In the genomic region with DNA sequence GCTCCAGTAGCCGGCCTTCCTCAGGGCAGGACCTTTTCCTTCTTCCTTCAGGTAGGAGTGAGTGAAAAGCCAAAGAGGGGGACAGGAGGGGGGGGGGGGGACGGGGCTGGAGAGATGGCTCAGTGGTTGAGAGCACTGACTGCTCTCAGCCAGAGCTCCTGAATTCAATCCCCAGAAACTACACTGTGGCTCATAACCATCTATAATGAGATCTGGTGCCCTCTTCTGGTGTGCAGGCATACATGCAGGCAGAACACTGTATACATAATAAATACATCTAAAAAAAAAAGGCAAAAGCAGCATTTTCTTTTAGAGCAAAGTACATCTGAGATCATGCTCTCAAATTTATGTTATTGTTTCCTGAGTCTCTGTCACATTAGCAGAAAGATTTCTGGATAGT, we compare ENCODE assay signal across 16 mouse cellular contexts.
A peak's percentile ranks its signal among the peaks of the same experiment; 100 is the strongest.
DNase-seq lines count a peak whose midpoint lies in the region; ATAC-seq and TF ChIP-seq lines count a peak whose summit lies in the region.
"Had no signal": no experiment of that assay in that cellular context is flagged by ENCODE, and none has a peak within 500 bp of the region (broad histone marks: within the 10 kb centered on the region; RNA-seq: fewer than 3 reads in every experiment).

No protein-coding gene starts in this region.

- no peak overlapping the region for H3K4me3 ChIP-seq in heart, adult 2 months
- no peak overlapping the region for H3K4me3 ChIP-seq in lung, embryonic 14.5 days (ENCODE audit: low read depth, low read length)
- H3K4me3 ChIP-seq in lung, adult 2 months (replicated peaks; ENCODE audit: extremely low read depth, low read depth, low read length), result no peak overlapping the region
- H3K4me3 ChIP-seq in forebrain, embryonic 16.5 days (replicated peaks; ENCODE audit: low read length), result no peak overlapping the region
- no peak overlapping the region for H3K4me3 ChIP-seq in stomach, postnatal 0 days (ENCODE audit: low read depth, low read length)
- H3K4me3 ChIP-seq: liver, embryonic 13.5 days; myocyte had no signal

- H3K79me2 ChIP-seq in heart, adult 2 months (replicated peaks; ENCODE audit: control insufficient read depth, insufficient read depth, low read length), result no peaks in the 10 kb centered on the region

- H3K9me3 ChIP-seq in lung, embryonic 14.5 days (ENCODE audit: low read depth, low read length), result no peaks in the 10 kb centered on the region
- H3K9me3 ChIP-seq in forebrain, embryonic 16.5 days (ENCODE audit: control insufficient read depth, low read length), result no peaks in the 10 kb centered on the region
- H3K9me3 ChIP-seq in stomach, postnatal 0 days (ENCODE audit: control insufficient read depth, low read length), result no peaks in the 10 kb centered on the region
- H3K9me3 ChIP-seq: liver, embryonic 13.5 days had no signal

- 74% methylated on average over 2 of the region's 2 CpGs for WGBS in heart, adult 2 months
- WGBS in lung, embryonic 14.5 days, result 72% methylated on average over 1 of the region's 2 CpGs
- WGBS in lung, adult 2 months, result 76% methylated on average over 1 of the region's 2 CpGs
- WGBS in forebrain, embryonic 16.5 days, result 76% methylated on average over 1 of the region's 2 CpGs
- 50% methylated on average over 1 of the region's 2 CpGs for WGBS in stomach, postnatal 0 days

- H3K4me1 ChIP-seq in heart, adult 2 months (ENCODE audit: control insufficient read depth, insufficient read depth, low read length), result no peaks in the 10 kb centered on the region
- no peaks in the 10 kb centered on the region for H3K4me1 ChIP-seq in lung, embryonic 14.5 days (ENCODE audit: insufficient read depth)
- H3K4me1 ChIP-seq in lung, adult 2 months (ENCODE audit: control insufficient read depth, insufficient read depth, low read length), result no peaks in the 10 kb centered on the region
- H3K4me1 ChIP-seq in forebrain, embryonic 16.5 days (replicated peaks; ENCODE audit: control insufficient read depth, insufficient read depth, low read length), result no peaks in the 10 kb centered on the region
- H3K4me1 ChIP-seq in stomach, postnatal 0 days (replicated peaks; ENCODE audit: control insufficient read depth, insufficient read depth), result no peaks in the 10 kb centered on the region
- H3K4me1 ChIP-seq: liver, embryonic 13.5 days had no signal

- H3K9ac ChIP-seq in heart, adult 2 months (ENCODE audit: low read depth, low read length), result no peak overlapping the region
- H3K9ac ChIP-seq in lung, embryonic 14.5 days, result no peak overlapping the region
- no peak overlapping the region for H3K9ac ChIP-seq in forebrain, embryonic 16.5 days (replicated peaks; ENCODE audit: low read depth, low read length)
- no peak overlapping the region for H3K9ac ChIP-seq in stomach, postnatal 0 days (ENCODE audit: low read length)
- H3K9ac ChIP-seq: liver, embryonic 13.5 days had no signal

- no peak for TF ChIP-seq EP300 in heart, adult 2 months (IDR thresholded peaks at IDR 0.05; ENCODE audit: insufficient read depth, low read depth, low read length)
- TF ChIP-seq EP300 in stomach, postnatal 0 days (optimal IDR thresholded peaks at IDR 0.05), result no peak

- DNase-seq in heart, adult 2 months, result no peak
- no peak for DNase-seq in heart, adult 18-20 months
- DNase-seq in lung, embryonic 14.5 days, result no peak
- DNase-seq in lung, adult 2 months, result no peak
- DNase-seq in stomach, postnatal 0 days (ENCODE audit: low spot score), result no peak
- DNase-seq in urinary bladder, adult 2 months (ENCODE audit: low spot score), result no peak
- DNase-seq in left cerebral cortex, adult 11 months (ENCODE audit: low spot score), result no peak
- DNase-seq: B cell, adult 2 months; cerebellum, postnatal 14 days; heart, postnatal 14 days; kidney, adult 18-20 months; liver, embryonic 13.5 days; spleen, adult 18-20 months had no signal

- no peak for ATAC-seq in lung, embryonic 14.5 days (ENCODE audit: insufficient read depth)
- ATAC-seq in forebrain, embryonic 16.5 days, result peak; percentile 65
- no peak for ATAC-seq in stomach, postnatal 0 days (ENCODE audit: low FRiP score, low TSS enrichment)

- intact Hi-C loops in heart, adult 2 months (cut with DNase I), result loop anchor here (10.0 kb wide), 1 partner anchor 874 kb away; no protein-coding TSS in a partner anchor

- H3K4me2 ChIP-seq in lung, embryonic 14.5 days, result no peak overlapping the region
- H3K4me2 ChIP-seq in forebrain, embryonic 16.5 days (ENCODE audit: low read length), result no peak overlapping the region
- H3K4me2 ChIP-seq in stomach, postnatal 0 days (replicated peaks; ENCODE audit: low read depth), result no peak overlapping the region
- H3K4me2 ChIP-seq: liver, embryonic 13.5 days had no signal

- H3K27ac ChIP-seq in heart, adult 2 months, result no peak overlapping the region
- H3K27ac ChIP-seq in lung, embryonic 14.5 days (ENCODE audit: low read depth), result no peak overlapping the region
- no peak overlapping the region for H3K27ac ChIP-seq in forebrain, embryonic 16.5 days (ENCODE audit: low read length)
- H3K27ac ChIP-seq in stomach, postnatal 0 days (replicated peaks), result no peak overlapping the region
- H3K27ac ChIP-seq: liver, embryonic 13.5 days; macrophage had no signal

- peaks cover 8% of the 10 kb centered on the region for H3K36me3 ChIP-seq in heart, adult 2 months (ENCODE audit: control insufficient read depth, insufficient read depth, low read length)
- H3K36me3 ChIP-seq in lung, embryonic 14.5 days (ENCODE audit: insufficient read depth), result peaks cover 44% of the 10 kb centered on the region
- peaks cover under 1% of the 10 kb centered on the region for H3K36me3 ChIP-seq in forebrain, embryonic 16.5 days (ENCODE audit: control insufficient read depth, insufficient read depth)
- H3K36me3 ChIP-seq in stomach, postnatal 0 days (ENCODE audit: control insufficient read depth, insufficient read depth, low read length), result peaks cover 16% of the 10 kb centered on the region; the same call in 1 of the 2 replicates

- no peaks in the 10 kb centered on the region for H3K27me3 ChIP-seq in heart, adult 2 months (ENCODE audit: control insufficient read depth, insufficient read depth, low read length)
- no peaks in the 10 kb centered on the region for H3K27me3 ChIP-seq in lung, embryonic 14.5 days (ENCODE audit: insufficient read depth, low read length)
- no peaks in the 10 kb centered on the region for H3K27me3 ChIP-seq in forebrain, embryonic 16.5 days (replicated peaks; ENCODE audit: control insufficient read depth, insufficient read depth, low read length)
- H3K27me3 ChIP-seq in stomach, postnatal 0 days (ENCODE audit: control insufficient read depth, insufficient read depth, low read length), result no peaks in the 10 kb centered on the region
- H3K27me3 ChIP-seq: liver, embryonic 13.5 days had no signal

- no peak for TF ChIP-seq POLR2A in heart, adult 2 months (IDR thresholded peaks at IDR 0.05; ENCODE audit: insufficient read depth, low read depth, low read length)
- TF ChIP-seq POLR2A in lung, adult 2 months (IDR thresholded peaks at IDR 0.05; ENCODE audit: borderline replicate concordance, extremely low read depth, low read depth, low read length), result no peak

- TF ChIP-seq CTCF in heart, adult 2 months (IDR thresholded peaks at IDR 0.05), result peak; percentile 65
- TF ChIP-seq CTCF in lung, embryonic 14.5 days (IDR thresholded peaks at IDR 0.05; ENCODE audit: low read depth), result peak; percentile 48
- no peak for TF ChIP-seq CTCF in lung, adult 2 months (IDR thresholded peaks at IDR 0.05; ENCODE audit: insufficient read depth, low read length)
- TF ChIP-seq CTCF in stomach, postnatal 0 days (IDR thresholded peaks at IDR 0.05; ENCODE audit: low read depth), result peak; percentile 64
